In the genomic region with DNA sequence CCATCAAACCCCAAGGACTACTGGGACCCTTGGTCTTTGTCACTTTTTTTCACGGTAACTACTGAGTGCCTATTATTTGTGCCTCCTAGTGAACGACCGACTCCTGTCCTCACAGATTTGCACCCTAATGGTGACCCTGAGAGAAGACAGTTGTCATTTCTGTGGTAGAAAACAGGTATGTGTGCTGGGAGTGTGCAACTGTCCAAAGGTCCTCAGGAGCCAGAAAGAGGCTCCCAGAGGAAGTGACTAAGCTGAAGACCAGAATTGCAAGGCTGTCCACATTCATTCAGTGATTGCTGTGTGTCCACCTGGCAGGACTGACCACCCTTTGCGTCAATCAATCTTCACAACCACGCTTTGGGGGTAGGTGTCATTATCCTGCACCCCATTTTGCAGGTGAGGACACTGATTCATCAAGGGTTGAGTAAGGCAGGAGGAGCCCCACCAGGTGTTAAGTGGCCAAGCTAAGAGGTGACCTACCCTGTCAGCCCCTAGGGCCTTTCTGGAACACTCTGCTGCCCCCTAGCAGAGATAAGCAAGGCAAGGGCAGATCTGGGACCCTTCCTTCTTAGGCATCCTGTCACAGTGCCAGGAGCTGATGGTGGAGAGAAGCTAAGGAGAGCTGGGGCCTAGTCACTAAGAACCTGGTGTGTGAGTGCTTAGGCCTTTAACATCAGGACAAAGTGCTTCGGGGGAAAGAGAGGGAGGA, we compare ENCODE assay signal across 8 mouse cellular contexts. TPM values are rescaled to one million over a fixed set of nuclear protein-coding genes. Genes with fewer than 3 reads are reported as not detected.
DNase-seq lines count a peak whose midpoint lies in the region; ATAC-seq and TF ChIP-seq lines count a peak whose summit lies in the region.

No protein-coding gene starts in this region.

- H3K4me2 ChIP-seq in heart, embryonic 12.5 days: peak overlapping the region; percentile 91
- peak overlapping the region; percentile 74 for H3K4me2 ChIP-seq in CH12.LX (ENCODE audit: insufficient read depth, low read depth, poor library complexity, severe bottlenecking)
- peak overlapping the region; percentile 74 for H3K4me2 ChIP-seq in heart, embryonic 16.5 days (ENCODE audit: low read depth, low read length)
- peak overlapping the region; percentile 59 for H3K4me2 ChIP-seq in liver, embryonic 16.5 days (ENCODE audit: low read depth, low read length)

- H3K27ac ChIP-seq in heart, embryonic 12.5 days (ENCODE audit: poor library complexity, severe bottlenecking): peak overlapping the region; percentile 5; the same call in 1 of the 2 replicates
- no peak overlapping the region for H3K27ac ChIP-seq in CH12.LX (ENCODE audit: insufficient read depth, low read depth)
- H3K27ac ChIP-seq in heart, embryonic 16.5 days (ENCODE audit: low read length): peak overlapping the region; percentile 97
- no peak overlapping the region for H3K27ac ChIP-seq in liver, embryonic 16.5 days (ENCODE audit: low read length)

- H3K27me3 ChIP-seq in heart, embryonic 12.5 days (replicated peaks): no peaks in the 10 kb centered on the region
- H3K27me3 ChIP-seq in CH12.LX (replicated peaks): no peaks in the 10 kb centered on the region
- no peaks in the 10 kb centered on the region; the same call in 1 of the 2 replicates for H3K27me3 ChIP-seq in heart, embryonic 16.5 days (ENCODE audit: control insufficient read depth, insufficient read depth, low read length)
- no peaks in the 10 kb centered on the region for H3K27me3 ChIP-seq in liver, embryonic 16.5 days (ENCODE audit: control insufficient read depth, insufficient read depth, low read depth, low read length)

- no peak for TF ChIP-seq POLR2A in CH12.LX (IDR thresholded peaks at IDR 0.05; ENCODE audit: low read depth, low read length)

- peaks cover 63% of the 10 kb centered on the region for H3K4me1 ChIP-seq in heart, embryonic 12.5 days (replicated peaks)
- peaks cover 9 to 54% of the 10 kb centered on the region in 2 experiments for H3K4me1 ChIP-seq in CH12.LX (ENCODE audit: control insufficient read depth in 1 of 2, insufficient read depth in 2 of 2)
- peaks cover 34% of the 10 kb centered on the region for H3K4me1 ChIP-seq in heart, embryonic 16.5 days (ENCODE audit: control insufficient read depth, insufficient read depth, low read length)
- H3K4me1 ChIP-seq in liver, embryonic 16.5 days (ENCODE audit: control insufficient read depth, low read depth, low read length): peaks cover 7% of the 10 kb centered on the region

- peak overlapping the region; percentile 84 for H3K4me3 ChIP-seq in heart, embryonic 12.5 days
- peak overlapping the region; percentile 65 to 97 (median 80) for H3K4me3 ChIP-seq in CH12.LX (replicated peaks in 1 of 3; ENCODE audit: low read depth in 2 of 3, low read length in 2 of 3, poor library complexity in 1 of 3)
- peak overlapping the region; percentile 91 for H3K4me3 ChIP-seq in heart, embryonic 16.5 days (ENCODE audit: low read length)
- peak overlapping the region; percentile 55; the same call in 1 of the 2 replicates for H3K4me3 ChIP-seq in liver, embryonic 16.5 days (ENCODE audit: low read depth, low read length)

- peak; percentile 40 for TF ChIP-seq RAD21 in CH12.LX (IDR thresholded peaks at IDR 0.05; ENCODE audit: low read depth, low read length)

- ATAC-seq in heart, embryonic 12.5 days (ENCODE audit: insufficient number of reproducible peaks, low FRiP score): no peak
- ATAC-seq in heart, embryonic 16.5 days (replicated peaks; ENCODE audit: extremely low read depth, insufficient read depth, low FRiP score): no peak
- 0 out of 2 replicates have a peak, but pooled peaks have one; percentile 30 for ATAC-seq in liver, embryonic 16.5 days (ENCODE audit: low read depth)

- no peaks in the 10 kb centered on the region for H3K79me2 ChIP-seq in CH12.LX (replicated peaks; ENCODE audit: control insufficient read depth, extremely low read depth, insufficient read depth, poor library complexity, severe bottlenecking)

- dilution Hi-C loops in CH12.LX (cut with MboI; ENCODE audit: extremely low pct_ligation_motif_present, extremely low pct_unique_long_range_greater_than_20kb, low sequenced_read_pairs): no loop called here

- 31% methylated on average over 6 of the region's 6 CpGs for WGBS in heart, embryonic 12.5 days
- WGBS in heart, embryonic 16.5 days: 31% methylated on average over 6 of the region's 6 CpGs
- 24% methylated on average over 6 of the region's 6 CpGs for WGBS in liver, embryonic 16.5 days (ENCODE audit: insufficient replicate concordance)

- peak overlapping the region; percentile 90 for H3K9ac ChIP-seq in heart, embryonic 12.5 days
- H3K9ac ChIP-seq in CH12.LX (ENCODE audit: insufficient read depth, low read depth): no peak overlapping the region
- peak overlapping the region; percentile 94 for H3K9ac ChIP-seq in heart, embryonic 16.5 days (ENCODE audit: low read length)
- no peak overlapping the region for H3K9ac ChIP-seq in liver, embryonic 16.5 days (ENCODE audit: low read depth, low read length)

- peak in 1 of 2 experiments; percentile 50; a peak in 2 of 4 replicates for TF ChIP-seq CTCF in CH12.LX (conservative IDR thresholded peaks at IDR 0.05 in 1 of 2, IDR thresholded peaks at IDR 0.05 in 1 of 2; ENCODE audit: low read depth in 2 of 2, low read length in 2 of 2)

- no peaks in the 10 kb centered on the region for H3K9me3 ChIP-seq in heart, embryonic 12.5 days (replicated peaks)
- no peaks in the 10 kb centered on the region for H3K9me3 ChIP-seq in CH12.LX (replicated peaks; ENCODE audit: low read length)
- H3K9me3 ChIP-seq in heart, embryonic 16.5 days (replicated peaks; ENCODE audit: control insufficient read depth, low read length): no peaks in the 10 kb centered on the region
- no peaks in the 10 kb centered on the region for H3K9me3 ChIP-seq in liver, embryonic 16.5 days (replicated peaks; ENCODE audit: control insufficient read depth, low read length)

- DNase-seq in heart, adult 11 months: no peak
- DNase-seq in CH12.LX (ENCODE audit: extremely low read depth): peak; percentile 26
- no peak for DNase-seq in adipocyte (ENCODE audit: low spot score)
- DNase-seq in Muller cell, postnatal 12 days (ENCODE audit: inconsistent ontology term): no peak
- no peak for DNase-seq in urinary bladder, postnatal 36 days (ENCODE audit: low spot score in 2 of 2)

- no peak for TF ChIP-seq EP300 in CH12.LX (IDR thresholded peaks at IDR 0.05; ENCODE audit: low read length)

- in situ Hi-C loops in CH12.LX (cut with MboI; ENCODE audit: low pct_ligation_motif_present, low pct_unique_long_range_greater_than_20kb, low sequenced_read_pairs): no loop called here

- H3K36me3 ChIP-seq in heart, embryonic 12.5 days: no peaks in the 10 kb centered on the region
- H3K36me3 ChIP-seq in CH12.LX (replicated peaks in 1 of 2; ENCODE audit: control insufficient read depth in 1 of 2, insufficient read depth in 1 of 2, low read length in 1 of 2): no peaks in the 10 kb centered on the region
- no peaks in the 10 kb centered on the region for H3K36me3 ChIP-seq in heart, embryonic 16.5 days (ENCODE audit: control insufficient read depth, insufficient read depth)
- H3K36me3 ChIP-seq in liver, embryonic 16.5 days (ENCODE audit: control insufficient read depth, insufficient read depth): no peaks in the 10 kb centered on the region

TF ChIP-seq in CH12.LX, 34 proteins besides CTCF, POLR2A, EP300 and RAD21:
- TF ChIP-seq CHD1 (IDR thresholded peaks at IDR 0.05; ENCODE audit: low read depth, low read length) (no peak), TCF12 (IDR thresholded peaks at IDR 0.05; ENCODE audit: low read depth, low read length) (no peak), MAX (IDR thresholded peaks at IDR 0.05; ENCODE audit: low read length) (no peak), USF1 (IDR thresholded peaks at IDR 0.05; ENCODE audit: low read depth, low read length) (no peak), MAFK (IDR thresholded peaks at IDR 0.05; ENCODE audit: insufficient replicate concordance, low read length) (no peak)

RNA-seq across cellular contexts. Expression of a gene that starts 0.6 kb away (rescaled TPM):
- 64.7 and 65.3 TPM in 2 replicates for polyA plus RNA-seq in heart, embryonic 12.5 days (2016; fragmentation: Nextera tagmentation; extraction: Ambion mirVana)
- total RNA-seq in CH12.LX (2012; rRNA removed) (2.9 and 4.6 TPM in 2 replicates), CH12.LX (2014; rRNA removed) (6.2 and 6.3 TPM in 2 replicates)
- 7.2 and 7.5 TPM in 2 replicates for polyA plus RNA-seq in CH12.LX (2012; ENCODE audit: insufficient read length, low read depth)
- polyA plus RNA-seq in heart, embryonic 16.5 days (2015; fragmentation: Nextera tagmentation; extraction: Ambion mirVana): 168 and 183 TPM in 2 replicates
- 2.0 and 2.4 TPM in 2 replicates for polyA plus RNA-seq in liver, embryonic 16.5 days (2015; fragmentation: Nextera tagmentation; extraction: Ambion mirVana)

Comparison
In these comparisons a context has a peak if more than half of its experiments do, and no peak if none do; other contexts are left out.
1. H3K27ac ChIP-seq: peak in heart, embryonic 12.5 days (single experiment) and heart, embryonic 16.5 days (single experiment); none in CH12.LX (single experiment) and liver, embryonic 16.5 days (single experiment).
2. H3K9ac ChIP-seq: peak in heart, embryonic 12.5 days (single experiment) and heart, embryonic 16.5 days (single experiment); none in CH12.LX (single experiment) and liver, embryonic 16.5 days (single experiment).
3. Peak in every context shown above with its lines, with median percentiles within 50 percentile points of each other: H3K4me2 ChIP-seq and H3K4me3 ChIP-seq.